Mouse (Mus musculus) cerebellum, postnatal 4 days (tissue): ENCODE data around the gene Pxt1.
"Not testable (repeated sequence)": the region's sequence is repeated elsewhere in the genome, so short reads cannot be mapped to it uniquely, and the experiment has no call there.

ENCODE experiments used
- DNase-seq, 2 experiments: peaks; one replicate each; pipeline ENCODE4 v3.0.0; 2022; ENCODE audit warnings: low spot score in 2 of 2, mixed read lengths in 1 of 2

Gene Pxt1

DNA sequence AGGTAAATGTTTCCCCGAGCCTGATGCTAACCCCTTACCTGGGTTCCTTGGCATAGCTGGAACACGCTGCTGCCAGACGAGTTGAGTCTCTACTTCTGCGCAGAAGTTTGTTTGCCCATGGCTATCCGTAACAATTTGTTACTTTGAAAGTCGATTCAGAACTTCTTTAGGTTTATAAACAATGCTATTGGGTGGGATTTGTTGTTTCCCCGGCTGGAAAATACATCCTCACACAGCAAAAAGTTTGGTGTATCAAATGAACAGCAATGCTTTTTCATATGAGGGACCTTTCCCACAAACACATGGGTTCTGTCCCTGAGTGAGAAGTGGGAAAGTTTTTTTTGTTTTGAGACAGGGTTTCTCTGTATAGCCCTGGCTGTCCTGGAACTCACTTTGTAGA lies at the start of gene Pxt1:
Pxt1 (minus strand) TSS at position 101 of the 400 bp plus-strand sequence.
- no peak for DNase-seq

DNA sequence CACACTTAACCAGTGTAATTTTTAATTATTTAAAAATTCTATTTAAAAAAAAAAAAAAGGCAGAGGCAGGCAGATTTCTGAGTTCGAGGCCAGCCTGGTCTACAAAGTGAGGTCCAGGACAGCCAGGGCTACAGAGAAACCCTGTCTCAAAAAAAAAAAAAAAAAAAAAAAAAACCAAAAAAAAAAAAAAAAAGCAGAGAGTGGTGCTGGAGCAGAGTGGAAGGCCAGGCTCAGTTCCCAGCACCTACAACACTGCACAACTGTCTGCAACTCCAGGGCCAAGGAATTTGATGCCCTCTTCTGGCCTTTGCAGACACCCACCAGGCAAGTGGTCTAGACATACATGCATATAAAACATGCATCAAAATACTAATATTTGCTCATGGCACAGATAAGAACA lies 49.4 kb upstream of the Pxt1 start:
- not testable (repeated sequence) for DNase-seq

- no peak for DNase-seq
These were observed 48.5 kb upstream of the Pxt1 start for GRCm38 (mm10) chr17:28992105-28992504.

GRCm38 (mm10) chr17:28991286-28991685 lies 47.6 kb upstream of the Pxt1 start:
- no peak for DNase-seq

DNA sequence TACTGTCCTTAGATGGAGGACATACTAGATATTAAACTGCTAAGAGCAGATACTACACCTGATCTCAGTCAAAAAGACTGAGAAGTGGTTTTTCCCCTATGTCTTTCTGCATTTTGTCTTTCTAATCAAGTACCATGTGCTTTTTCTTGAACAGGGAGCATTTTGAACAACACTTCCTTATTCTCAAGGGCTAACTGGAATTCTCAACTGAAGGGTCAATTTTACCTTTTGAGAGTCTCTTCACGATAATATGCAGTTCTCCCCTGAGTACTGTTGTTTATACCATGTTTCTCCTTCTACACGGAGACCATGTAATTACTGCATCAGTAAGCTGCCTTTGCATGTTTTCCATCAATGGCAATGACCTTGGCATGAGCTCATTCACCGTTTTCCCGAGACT lies 46.4 kb upstream of the Pxt1 start:
- DNase-seq: no peak

GRCm38 (mm10) chr17:28988996-28989395 lies 45.4 kb upstream of the Pxt1 start:
- no peak for DNase-seq

- DNase-seq: no peak
These were observed 44.7 kb upstream of the Pxt1 start for GRCm38 (mm10) chr17:28988291-28988690.

DNA sequence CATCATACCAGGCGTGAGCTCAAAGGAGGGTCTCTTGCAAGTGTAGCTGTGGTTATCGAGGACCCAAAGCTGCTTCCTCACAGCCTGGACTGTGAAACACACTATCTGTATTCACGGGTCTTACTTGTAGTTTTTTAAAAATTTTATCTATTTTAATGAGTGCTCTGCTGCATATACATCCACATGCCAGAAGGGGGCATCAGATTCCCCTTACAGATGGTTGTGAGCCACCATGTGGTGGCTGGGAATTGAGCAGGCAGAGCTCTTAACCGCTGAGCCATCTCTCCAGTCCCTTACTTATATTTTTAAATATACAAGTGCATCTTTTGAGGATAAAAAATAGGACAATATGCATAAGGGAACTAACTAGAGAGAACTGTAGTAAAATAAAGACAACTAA lies 44.1 kb upstream of the Pxt1 start:
- peak in 1 of 2 experiments; percentile 21 for DNase-seq

GRCm38 (mm10) chr17:28986833-28987232 lies 43.2 kb upstream of the Pxt1 start:
- DNase-seq: peak in 1 of 2 experiments; percentile 28

GRCm38 (mm10) chr17:28984724-28985420 lies 41.2 kb upstream of the Pxt1 start:
- no peak for DNase-seq

GRCm38 (mm10) chr17:28982591-28982990 lies 39.0 kb upstream of the Pxt1 start:
- DNase-seq: no peak

DNA sequence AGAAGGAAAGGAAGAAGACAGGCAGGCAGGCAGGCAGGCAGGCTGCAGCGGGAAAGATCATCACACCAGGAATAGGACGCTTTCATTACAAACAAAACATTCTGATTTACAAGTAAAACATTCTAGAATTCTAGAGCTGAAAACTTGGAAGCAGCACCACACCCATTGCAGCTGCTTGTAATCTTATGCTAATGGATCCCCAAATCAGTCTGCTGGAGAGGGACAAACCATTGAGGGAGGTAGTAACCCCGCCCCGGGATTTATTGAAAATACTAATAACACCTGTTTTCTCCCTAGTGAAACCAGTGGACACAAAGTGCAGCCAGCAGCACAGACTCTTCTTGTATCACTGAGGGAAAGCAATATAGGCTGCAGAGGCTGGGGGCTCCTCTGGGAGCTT lies 37.4 kb upstream of the Pxt1 start:
- no peak for DNase-seq

- DNase-seq: no peak
These were observed 35.5 kb upstream of the Pxt1 start for GRCm38 (mm10) chr17:28979091-28979490.

DNA sequence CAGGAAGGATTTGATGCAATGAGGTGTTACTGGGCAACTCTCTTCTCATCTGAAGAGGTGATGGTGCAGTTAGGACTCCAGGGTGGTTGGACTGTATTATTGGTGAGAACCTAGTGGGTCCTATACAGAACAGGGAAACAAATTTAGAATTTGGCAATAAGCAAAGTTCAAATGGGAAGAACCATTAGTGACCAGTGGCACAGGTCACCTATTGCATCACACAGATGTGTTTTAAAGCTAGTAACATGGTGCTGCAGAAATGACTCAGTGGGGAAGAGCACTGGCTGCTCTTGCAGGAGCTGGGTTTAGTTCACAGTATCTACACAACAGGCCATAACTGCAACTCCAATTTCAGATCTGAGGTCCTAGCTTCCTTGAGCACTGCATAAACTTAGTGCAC lies 26.5 kb upstream of the Pxt1 start:
- no peak for DNase-seq

GRCm38 (mm10) chr17:28967021-28967610 lies 23.5 kb upstream of the Pxt1 start:
- DNase-seq: no peak

- DNase-seq: no peak
These were observed 18.0 kb upstream of the Pxt1 start for GRCm38 (mm10) chr17:28961596-28961995.

DNA sequence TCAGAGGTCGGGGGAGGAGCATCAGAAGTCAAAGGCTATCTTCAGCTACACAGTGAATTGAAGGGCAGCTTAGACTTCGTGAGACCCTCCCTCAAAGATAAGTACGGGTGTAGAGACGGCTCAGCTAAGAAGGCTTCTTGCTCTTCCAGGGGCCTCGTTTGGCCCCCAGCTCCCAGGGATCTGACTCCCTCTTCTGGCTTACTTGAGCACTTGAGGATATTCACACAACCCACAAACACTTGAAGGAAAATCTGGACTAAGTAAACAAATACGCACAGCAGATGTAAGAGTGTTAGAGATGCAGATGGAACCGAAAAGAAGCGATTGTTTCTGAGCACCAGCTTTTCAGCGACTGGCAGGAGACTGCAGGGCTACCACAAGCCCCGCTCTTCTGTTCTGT lies 17.0 kb upstream of the Pxt1 start:
- no peak for DNase-seq

- DNase-seq: no peak
These were observed 10.8 kb upstream of the Pxt1 start for GRCm38 (mm10) chr17:28954416-28954815.

DNA sequence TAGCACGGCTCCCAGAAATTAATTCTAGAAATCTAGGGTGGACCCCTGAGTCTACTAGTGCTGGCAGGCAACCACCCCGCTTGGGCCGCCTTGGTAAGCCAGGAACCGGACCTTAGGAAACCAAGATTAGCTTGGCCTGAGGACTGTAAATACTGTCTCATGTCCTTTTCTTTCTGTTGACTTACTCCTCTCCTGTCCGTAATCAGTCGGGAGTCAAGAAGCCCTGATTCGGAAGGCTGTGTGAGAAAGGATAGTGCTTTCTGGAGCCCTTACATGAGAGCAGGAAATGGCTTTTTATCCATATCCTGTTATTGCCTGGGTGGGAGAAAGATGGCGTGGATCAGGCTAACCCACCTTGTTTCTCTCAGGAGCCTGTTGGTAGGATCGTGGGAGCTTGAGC lies 9.6 kb upstream of the Pxt1 start:
- no peak for DNase-seq

DNA sequence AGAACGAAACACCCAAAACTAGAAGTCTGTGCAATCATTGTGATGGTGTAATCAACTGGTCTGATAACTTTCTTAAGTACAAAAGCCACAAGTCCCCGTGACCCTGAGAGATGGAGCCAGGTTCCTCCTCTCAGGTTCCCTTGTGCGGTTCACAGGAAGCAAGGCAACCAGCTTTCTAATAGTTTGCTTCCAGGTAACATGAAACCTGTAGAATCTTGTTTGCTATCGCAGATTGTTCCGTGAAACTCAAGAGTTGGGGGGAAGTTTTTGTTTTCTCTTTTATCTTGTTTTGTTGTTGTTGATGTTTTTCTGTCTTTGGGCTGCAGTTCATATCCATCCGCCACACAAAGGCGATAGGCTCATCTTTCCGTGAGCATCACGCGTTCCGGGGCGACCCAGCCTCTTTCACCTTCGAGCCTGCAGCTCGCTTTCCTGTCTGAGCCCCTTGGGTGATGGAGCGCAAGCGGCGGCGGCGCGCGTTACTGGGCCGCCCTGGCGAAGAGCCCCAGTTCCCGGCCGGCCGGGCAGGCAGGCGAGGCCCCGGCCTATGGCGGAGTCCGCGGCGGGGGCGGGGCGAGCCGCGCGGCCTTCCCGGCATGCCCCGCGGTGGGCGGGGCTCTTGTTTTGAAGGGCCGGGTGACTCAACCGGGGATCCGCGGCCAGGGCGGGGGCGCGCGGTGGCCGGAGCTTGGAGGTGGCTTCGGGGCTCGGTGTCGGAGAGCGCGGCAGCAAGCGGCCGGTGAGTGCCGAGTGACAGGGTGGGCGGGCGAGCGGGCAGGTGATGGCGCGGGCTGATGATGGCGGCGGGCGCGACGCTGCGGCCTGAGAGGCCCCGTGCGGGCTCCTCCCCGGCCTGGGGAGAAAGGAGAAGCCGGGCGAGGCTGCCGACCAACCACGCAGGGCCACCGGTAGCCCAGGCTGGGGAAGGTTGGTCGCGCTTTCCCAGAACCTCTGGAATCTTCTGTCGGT lies 8.5 kb upstream of the Pxt1 start, which contains the start of gene Kctd20:
Kctd20 (plus strand) TSS at position 120 of the 969 bp plus-strand sequence.
- DNase-seq: peak; percentile 83 to 95

DNA sequence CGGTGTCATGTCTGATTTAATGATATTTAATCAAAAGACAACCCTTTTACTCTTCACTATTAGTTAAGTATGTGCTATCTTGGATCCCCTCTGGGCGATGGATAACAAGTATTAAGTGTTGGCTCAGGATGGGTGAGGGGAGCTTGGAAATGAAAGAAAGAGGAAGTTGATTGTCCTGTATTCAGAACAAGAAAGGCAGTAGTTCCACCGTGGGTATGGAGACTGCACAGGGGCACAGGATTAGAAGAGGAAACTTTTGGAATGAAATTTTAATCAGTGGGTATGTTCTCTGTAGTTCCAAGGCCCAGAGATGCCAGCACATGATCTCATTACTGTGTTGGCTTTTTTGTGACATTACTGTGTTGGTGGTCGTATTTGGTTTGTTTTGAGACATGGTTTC lies 7.1 kb upstream of the Pxt1 start:
- no peak for DNase-seq

- no peak for DNase-seq
These were observed 5.0 kb upstream of the Pxt1 start for GRCm38 (mm10) chr17:28948661-28949060.
